Mouse (Mus musculus) cerebellum, adult (tissue): ENCODE results near the gene Cdh12.
"Not testable (repeated sequence)": the region's sequence is repeated elsewhere in the genome, so short reads cannot be mapped to it uniquely, and the experiment has no call there.

ENCODE experiments used
- ATAC-seq: cut with Nextera tagmentation; 2 replicates; pipeline ENCODE4 v1.9.2; 2017; ENCODE audit warnings: mild to moderate bottlenecking, moderate library complexity, mixed read lengths; ENCODE audit not compliant: insufficient number of reproducible peaks, low FRiP score, low TSS enrichment

Cdh12 gene

GRCm38 (mm10) chr15:21344323-21344722, 895.3 kb downstream of the Cdh12 start:
- no peak for ATAC-seq

GRCm38 (mm10) chr15:21344749-21345148, 895.7 kb downstream of the Cdh12 start:
- no peak for ATAC-seq

- no peak for ATAC-seq
Observed at GRCm38 (mm10) chr15:21355356-21356101, 906.5 kb downstream of the Cdh12 start.

GRCm38 (mm10) chr15:21366366-21366765, 917.3 kb downstream of the Cdh12 start:
- ATAC-seq, result no peak

- no peak for ATAC-seq
Observed at GRCm38 (mm10) chr15:21375460-21375859, 926.4 kb downstream of the Cdh12 start.

- ATAC-seq, result no peak
Observed at GRCm38 (mm10) chr15:21375871-21376270, 926.8 kb downstream of the Cdh12 start.

- ATAC-seq, result not testable (repeated sequence)
Observed at GRCm38 (mm10) chr15:21391442-21391841, 942.4 kb downstream of the Cdh12 start.

- no peak for ATAC-seq
Observed at GRCm38 (mm10) chr15:21393080-21393479, 944.0 kb downstream of the Cdh12 start.

GRCm38 (mm10) chr15:21405196-21405595, 956.1 kb downstream of the Cdh12 start:
- ATAC-seq, result no peak

- no peak for ATAC-seq
Observed at GRCm38 (mm10) chr15:21407324-21408044, 958.4 kb downstream of the Cdh12 start.

- ATAC-seq, result no peak
Observed at GRCm38 (mm10) chr15:21437347-21437746, 988.3 kb downstream of the Cdh12 start.

GRCm38 (mm10) chr15:21437924-21438323, 988.9 kb downstream of the Cdh12 start:
- ATAC-seq, result no peak

GRCm38 (mm10) chr15:21458098-21458497, 1009.0 kb downstream of the Cdh12 start:
- ATAC-seq, result no peak

GRCm38 (mm10) chr15:21519355-21519869, 1070.3 kb downstream of the Cdh12 start:
- no peak for ATAC-seq

- ATAC-seq, result no peak
Observed at GRCm38 (mm10) chr15:21530804-21531203, 1081.7 kb downstream of the Cdh12 start.

- no peak; the same call in 1 of the 2 replicates for ATAC-seq
Observed at GRCm38 (mm10) chr15:21536909-21537308, 1087.8 kb downstream of the Cdh12 start.

GRCm38 (mm10) chr15:21544786-21545185, 1095.7 kb downstream of the Cdh12 start:
- ATAC-seq, result no peak

GRCm38 (mm10) chr15:21555981-21556380, 1106.9 kb downstream of the Cdh12 start:
- ATAC-seq, result no peak

GRCm38 (mm10) chr15:21566314-21567051, 1117.4 kb downstream of the Cdh12 start:
- ATAC-seq, result no peak

- no peak for ATAC-seq
Observed at GRCm38 (mm10) chr15:21604510-21604909, 1155.4 kb downstream of the Cdh12 start.
